Mouse (Mus musculus): ENCODE data around the gene Gm45808. TPM values are rescaled to one million over a fixed set of nuclear protein-coding genes. Genes with fewer than 3 reads are reported as not detected.

Gene Gm45808
- total RNA-seq, 4 experiments from 2014 or later: 1.9 to 3.2 (median 2.9) TPM; not detected in 1

Small RNAs within 50 kb of the gene (microRNA-seq; reads per million reads assigned to microRNA genes)
- 0 reads per million in 2 experiments for gene Gm22133

Other genes starting within 250 kb of the Gm45808 start
- 10 to 100 TPM in 2 of 4 experiments, 1 to 10 TPM in 2; 5.0 to 18.9 (median 11.9) TPM for gene Cd37, start 247.7 kb downstream of the Gm45808 start, total RNA-seq (2022)
- gene Slc6a16, start 245.7 kb downstream of the Gm45808 start, total RNA-seq (2022): 1 to 10 TPM; 1.6 to 2.6 (median 2.1) TPM
- under 1 TPM in 3 of 4 experiments, not detected in 1; 0.19 to 0.55 (median 0.34) TPM for gene Slc6a21, start 209.3 kb downstream of the Gm45808 start, total RNA-seq (2022)
- 10 to 100 TPM; 23.9 to 27.8 (median 25.1) TPM for gene Trpm4, start 153.0 kb downstream of the Gm45808 start, total RNA-seq (2022)
- 1 to 10 TPM in 1 of 4 experiments, under 1 TPM in 3; 0.26 to 1.1 (median 0.78) TPM for gene Hrc, start 151.5 kb downstream of the Gm45808 start, total RNA-seq (2022)
- gene Ppfia3, start 119.8 kb downstream of the Gm45808 start, total RNA-seq (2022): 100 to 1,000 TPM; 137 to 162 (median 150) TPM
- 100 to 1,000 TPM; 139 to 172 (median 159) TPM for gene Lin7b, start 116.2 kb downstream of the Gm45808 start, total RNA-seq (2022)
- 100 to 1,000 TPM; 295 to 398 (median 356) TPM for gene Snrnp70, start 91.1 kb downstream of the Gm45808 start, total RNA-seq (2022)
- under 1 TPM in 1 of 4 experiments, not detected in 3; 0.14 TPM for gene Kcna7, start 81.2 kb downstream of the Gm45808 start, total RNA-seq (2022)
- gene Ntf5, start 73.1 kb downstream of the Gm45808 start, total RNA-seq (2022): under 1 TPM in 2 of 4 experiments, not detected in 2; 0.36 to 0.39 TPM
- not detected for gene Lhb, start 66.0 kb downstream of the Gm45808 start, total RNA-seq (2022)
- 10 to 100 TPM; 14.7 to 16.4 (median 15.1) TPM for gene Gys1, start 52.0 kb downstream of the Gm45808 start, total RNA-seq (2022)
- 10 to 100 TPM; 30.0 to 37.5 (median 32.0) TPM for gene Ruvbl2, start 48.7 kb downstream of the Gm45808 start, total RNA-seq (2022)
- gene Ftl1, start 26.9 kb downstream of the Gm45808 start, total RNA-seq (2022): 100 to 1,000 TPM; 206 to 283 (median 229) TPM
- 10 to 100 TPM; 57.8 to 78.7 (median 67.0) TPM for gene Bax, start 19.9 kb downstream of the Gm45808 start, total RNA-seq (2022)
- not detected for gene Tulp2, start 4.9 kb downstream of the Gm45808 start, total RNA-seq (2022)
- gene Dhdh, start 2.0 kb upstream of the Gm45808 start, total RNA-seq (2022): 1 to 10 TPM; 5.9 to 7.0 (median 6.3) TPM
- 100 to 1,000 TPM in 3 of 4 experiments, 10 to 100 TPM in 1; 97.8 to 121 (median 110) TPM for gene Nucb1, start 23.6 kb upstream of the Gm45808 start, total RNA-seq (2022)
- 10 to 100 TPM; 16.0 to 27.0 (median 22.4) TPM for gene Ppp1r15a, start 39.5 kb upstream of the Gm45808 start, total RNA-seq (2022)
- gene Plekha4, start 39.5 kb upstream of the Gm45808 start, total RNA-seq (2022): 1 to 10 TPM; 3.0 to 5.1 (median 4.0) TPM
- 1 to 10 TPM in 2 of 4 experiments, under 1 TPM in 1, not detected in 1; 0.72 to 2.6 (median 1.2) TPM for gene Hsd17b14, start 68.1 kb upstream of the Gm45808 start, total RNA-seq (2022)
- gene Bcat2, start 83.3 kb upstream of the Gm45808 start, total RNA-seq (2022): 10 to 100 TPM; 19.3 to 21.1 (median 19.9) TPM
- gene Fgf21, start 128.7 kb upstream of the Gm45808 start, total RNA-seq (2022): not detected
- gene Fut1, start 130.5 kb upstream of the Gm45808 start, total RNA-seq (2022): under 1 TPM in 1 of 4 experiments, not detected in 3; 0.21 TPM
- not detected for gene Izumo1, start 135.0 kb upstream of the Gm45808 start, total RNA-seq (2022)
- 1 to 10 TPM; 5.9 to 7.6 (median 6.6) TPM for gene Rasip1, start 140.7 kb upstream of the Gm45808 start, total RNA-seq (2022)
- 1 to 10 TPM; 3.5 to 6.0 (median 5.6) TPM for gene Mamstr, start 153.2 kb upstream of the Gm45808 start, total RNA-seq (2022)
- gene Fut2, start 179.6 kb upstream of the Gm45808 start, total RNA-seq (2022): under 1 TPM in 1 of 4 experiments, not detected in 3; 0.59 TPM
- gene Ntn5, start 197.2 kb upstream of the Gm45808 start, total RNA-seq (2022): 1 to 10 TPM; 7.6 to 8.7 (median 8.2) TPM
- 1 to 10 TPM in 1 of 4 experiments, under 1 TPM in 3; 0.63 to 1.1 (median 0.87) TPM for gene Sec1, start 207.6 kb upstream of the Gm45808 start, total RNA-seq (2022)
- 100 to 1,000 TPM; 230 to 247 (median 241) TPM for gene Car11, start 213.0 kb upstream of the Gm45808 start, total RNA-seq (2022)
- 100 to 1,000 TPM; 164 to 236 (median 186) TPM for gene Dbp, start 218.3 kb upstream of the Gm45808 start, total RNA-seq (2022)
- 100 to 1,000 TPM; 340 to 384 (median 357) TPM for gene Rpl18, start 228.6 kb upstream of the Gm45808 start, total RNA-seq (2022)
- 10 to 100 TPM; 24.9 to 27.4 (median 25.3) TPM for gene Sphk2, start 231.2 kb upstream of the Gm45808 start, total RNA-seq (2022)
- gene Fam83e, start 234.4 kb upstream of the Gm45808 start, total RNA-seq (2022): under 1 TPM in 1 of 4 experiments, not detected in 3; 0.14 TPM
- not detected for gene Spaca4, start 239.0 kb upstream of the Gm45808 start, total RNA-seq (2022)